Mouse (Mus musculus) testis, postnatal 10 days (tissue): ENCODE results near the gene Dcaf7.

ENCODE experiments used
- DNase-seq: peaks from one replicate; pipeline ENCODE4 v3.0.0; 2021; ENCODE audit warnings: low spot score

Dcaf7 gene

DNA sequence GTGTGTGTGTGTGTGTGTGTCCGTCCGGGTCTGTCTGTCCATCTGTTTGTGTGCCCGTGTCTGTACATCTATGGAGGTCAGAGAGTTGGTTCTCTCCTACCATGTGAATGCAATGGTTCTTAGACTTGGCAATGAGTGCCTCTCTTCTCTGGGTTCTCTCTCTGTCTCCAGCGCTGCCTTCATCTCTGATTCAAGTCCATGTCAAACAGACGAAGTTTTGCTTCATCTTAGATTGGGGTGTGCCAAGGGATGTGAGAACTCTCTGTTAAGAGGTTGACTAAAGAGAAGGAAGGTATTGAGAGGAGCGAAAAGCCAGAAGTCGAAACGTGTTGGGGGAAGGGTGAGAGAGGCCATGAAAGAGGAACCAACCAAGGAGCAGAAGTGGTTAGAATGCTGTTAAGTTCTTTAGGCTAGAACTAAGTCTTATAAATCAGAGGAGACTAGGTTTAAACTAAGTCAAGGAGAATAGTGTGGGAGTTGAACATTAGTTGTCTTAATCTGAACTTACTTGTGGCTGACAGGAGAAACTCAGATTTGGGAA lies 69.4 kb downstream of the Dcaf7 start:
- no peak for DNase-seq
